Mouse (Mus musculus): ENCODE data around the gene Wdr62. TPM values are rescaled to one million over a fixed set of nuclear protein-coding genes. Genes with fewer than 3 reads are reported as not detected.

Gene Wdr62
- polyA plus RNA-seq, 1 experiment from 2014 or later = 7.5 TPM

DNA sequence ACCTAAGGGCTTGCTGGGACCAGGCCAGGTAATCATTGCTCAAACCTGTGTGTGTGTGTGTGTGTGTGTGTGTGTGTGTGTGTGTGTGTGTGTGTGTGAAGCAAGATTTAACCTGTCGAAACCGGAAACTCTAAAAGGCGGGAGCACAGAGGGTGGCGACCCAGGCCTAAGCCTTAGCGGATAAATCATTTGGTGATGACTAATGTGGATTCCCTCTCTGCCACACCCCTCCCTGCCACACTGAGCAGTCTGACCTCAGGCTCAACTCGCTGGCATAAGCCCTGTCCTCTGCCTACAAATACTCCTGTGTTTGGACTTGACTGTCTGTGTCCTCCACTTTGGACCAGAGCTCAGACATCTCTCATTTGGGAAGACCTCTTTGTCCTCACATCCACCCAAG lies 84.0 kb downstream of the Wdr62 start:
- Histone ChIP-seq H3K36me3 (ENCODE audit: control insufficient read depth, insufficient read depth) (peaks cover 9% of the 10 kb centered on the region), H3K27ac (ENCODE audit: low read length) (no peak overlapping the region), H3K9me3 (replicated peaks; ENCODE audit: control insufficient read depth, low read length) (no peaks in the 10 kb centered on the region), H3K4me3 (ENCODE audit: low read depth, low read length) (no peak overlapping the region), H3K27me3 (ENCODE audit: control insufficient read depth, insufficient read depth, low read depth, low read length) (no peaks in the 10 kb centered on the region), H3K4me2 (ENCODE audit: low read depth, low read length) (no peak overlapping the region), H3K4me1 (ENCODE audit: control insufficient read depth, low read depth, low read length) (peaks cover 26% of the 10 kb centered on the region), H3K9ac (ENCODE audit: low read depth, low read length) (no peak overlapping the region)
- WGBS (ENCODE audit: insufficient replicate concordance) = 61% methylated on average over 6 of the region's 6 CpGs
- no peak for ATAC-seq (ENCODE audit: low read depth)

DNA sequence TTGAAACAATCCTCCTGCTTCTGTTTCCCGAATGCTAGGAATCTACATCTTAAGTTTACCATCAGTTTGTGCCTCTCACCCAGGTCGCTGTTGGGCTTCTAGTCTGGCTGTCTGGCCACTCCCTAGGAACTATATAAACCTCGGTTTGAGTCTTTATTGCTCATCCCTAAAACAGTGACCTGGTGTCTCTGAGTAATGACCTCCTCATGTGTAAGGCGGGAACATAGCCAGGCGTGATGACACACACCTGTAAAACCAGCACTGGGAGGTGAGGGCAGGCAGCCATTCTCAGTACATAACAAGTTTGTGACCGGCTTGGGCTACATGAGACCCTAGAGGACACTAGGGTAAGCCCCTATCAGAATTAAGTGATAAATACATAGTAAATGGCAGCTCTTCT lies 84.8 kb downstream of the Wdr62 start:
- no peak for ATAC-seq (ENCODE audit: low read depth)
- Histone ChIP-seq H3K27ac (ENCODE audit: low read length) (no peak overlapping the region), H3K4me2 (ENCODE audit: low read depth, low read length) (peak overlapping the region; percentile 90), H3K9me3 (replicated peaks; ENCODE audit: control insufficient read depth, low read length) (no peaks in the 10 kb centered on the region), H3K4me3 (ENCODE audit: low read depth, low read length) (no peak overlapping the region; the same call in 1 of the 2 replicates), H3K36me3 (ENCODE audit: control insufficient read depth, insufficient read depth) (peaks cover 10% of the 10 kb centered on the region), H3K9ac (ENCODE audit: low read depth, low read length) (no peak overlapping the region), H3K4me1 (ENCODE audit: control insufficient read depth, low read depth, low read length) (peaks cover 26% of the 10 kb centered on the region), H3K27me3 (ENCODE audit: control insufficient read depth, insufficient read depth, low read depth, low read length) (no peaks in the 10 kb centered on the region)
- 60% methylated on average over 6 of the region's 6 CpGs for WGBS (ENCODE audit: insufficient replicate concordance)

DNA sequence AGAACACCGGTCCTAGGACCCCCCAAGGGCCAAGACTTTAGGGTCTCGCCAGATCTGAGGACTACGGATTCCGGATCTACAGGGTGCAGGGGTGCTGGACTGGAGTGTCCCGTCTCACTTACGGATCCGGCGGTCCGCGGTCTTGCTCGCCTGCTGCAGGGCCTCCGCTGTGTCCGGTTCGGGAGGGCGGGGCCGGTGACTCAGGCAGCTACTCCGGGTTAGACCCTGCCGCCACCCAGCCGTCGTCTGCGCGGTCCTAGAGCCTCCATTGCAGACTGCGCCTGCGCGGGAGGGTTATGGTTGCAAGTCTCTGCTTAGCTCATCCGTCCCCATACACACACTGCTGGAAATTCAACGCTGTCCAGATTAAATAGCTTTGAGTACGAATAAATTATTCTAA lies 85.3 kb downstream of the Wdr62 start:
- Histone ChIP-seq H3K9ac (ENCODE audit: low read depth, low read length) (peak overlapping the region; percentile 80), H3K27ac (ENCODE audit: low read length) (peak overlapping the region; percentile 91), H3K36me3 (ENCODE audit: control insufficient read depth, insufficient read depth) (peaks cover 12% of the 10 kb centered on the region), H3K4me3 (ENCODE audit: low read depth, low read length) (peak overlapping the region; percentile 79), H3K4me2 (ENCODE audit: low read depth, low read length) (peak overlapping the region; percentile 90), H3K27me3 (ENCODE audit: control insufficient read depth, insufficient read depth, low read depth, low read length) (no peaks in the 10 kb centered on the region), H3K9me3 (replicated peaks; ENCODE audit: control insufficient read depth, low read length) (no peaks in the 10 kb centered on the region), H3K4me1 (ENCODE audit: control insufficient read depth, low read depth, low read length) (peaks cover 26% of the 10 kb centered on the region)
- peak; percentile 90 for ATAC-seq (ENCODE audit: low read depth)
- 0% methylated on average over 28 of the region's 28 CpGs for WGBS (ENCODE audit: insufficient replicate concordance)

DNA sequence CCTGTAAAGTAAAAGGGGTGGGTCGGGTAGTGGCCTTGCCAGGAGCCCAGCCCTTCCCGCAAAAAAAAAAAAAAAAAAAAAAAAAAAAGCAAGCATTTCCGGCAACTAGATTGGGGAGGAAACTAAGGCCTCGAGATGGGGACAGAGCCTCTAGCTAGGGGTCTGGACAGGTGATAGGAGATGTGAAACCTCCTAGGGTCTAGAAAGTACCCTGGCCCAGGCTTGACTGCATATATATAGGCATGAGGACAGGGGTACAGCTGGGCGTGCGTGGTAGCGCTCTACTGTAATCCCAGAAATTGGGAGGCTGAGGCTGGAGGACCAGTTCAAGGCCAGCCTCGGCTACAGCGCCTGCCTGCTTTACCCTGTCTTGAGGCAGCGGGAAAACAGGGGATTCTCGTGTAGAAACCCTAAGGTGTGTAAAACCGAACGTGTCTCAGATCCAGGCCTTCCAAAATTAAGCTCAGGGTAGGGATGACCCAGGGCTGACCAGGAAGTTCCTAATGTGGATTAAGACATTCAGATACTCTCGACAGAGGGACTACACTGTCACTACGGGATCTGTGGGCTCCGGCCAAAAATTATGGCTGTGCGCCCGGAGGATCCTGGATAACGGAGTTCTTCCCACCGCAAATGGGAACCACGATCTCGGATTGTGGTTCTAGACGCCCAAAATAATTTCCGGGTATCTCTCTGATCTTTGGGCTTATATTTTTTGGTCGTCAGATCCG lies 86.0 kb downstream of the Wdr62 start:
- peak overlapping the region; percentile 80 for H3K9ac ChIP-seq (ENCODE audit: low read depth, low read length)
- H3K27ac ChIP-seq (ENCODE audit: low read length) = peak overlapping the region; percentile 91
- H3K4me1 ChIP-seq (ENCODE audit: control insufficient read depth, low read depth, low read length) = peaks cover 26% of the 10 kb centered on the region
- H3K36me3 ChIP-seq (ENCODE audit: control insufficient read depth, insufficient read depth) = peaks cover 12% of the 10 kb centered on the region
- 0% methylated on average over 26 of the region's 26 CpGs for WGBS (ENCODE audit: insufficient replicate concordance)
- H3K9me3 ChIP-seq (replicated peaks; ENCODE audit: control insufficient read depth, low read length) = no peaks in the 10 kb centered on the region
- ATAC-seq (ENCODE audit: low read depth) = peak; percentile 32
- H3K27me3 ChIP-seq (ENCODE audit: control insufficient read depth, insufficient read depth, low read depth, low read length) = no peaks in the 10 kb centered on the region
- peak overlapping the region; percentile 90 for H3K4me2 ChIP-seq (ENCODE audit: low read depth, low read length)
- H3K4me3 ChIP-seq (ENCODE audit: low read depth, low read length) = peak overlapping the region; percentile 79

DNA sequence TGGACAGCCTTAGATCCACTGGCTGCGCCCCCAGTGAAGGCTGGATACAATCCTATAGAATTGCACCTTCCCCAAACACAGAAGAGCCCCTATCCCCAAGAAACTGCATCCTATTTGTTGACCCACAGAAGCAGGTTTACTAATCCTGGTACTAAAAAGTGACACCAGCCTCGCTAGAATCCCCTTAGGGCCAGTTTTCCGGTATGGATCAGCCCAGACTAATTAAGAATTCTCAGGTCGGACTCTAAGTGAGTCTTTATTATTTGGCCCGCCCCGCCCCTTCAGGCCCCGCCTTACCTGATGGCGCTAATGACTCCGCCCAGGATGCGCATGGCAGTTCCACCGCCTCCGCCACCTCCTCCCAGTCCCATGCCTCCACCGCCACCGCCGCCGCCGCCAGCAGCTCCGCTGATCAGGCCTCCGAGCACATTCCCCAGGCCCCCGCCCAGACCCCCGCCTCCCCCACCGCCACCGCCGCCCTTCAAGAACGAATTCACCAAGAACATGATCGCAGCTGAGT lies 86.6 kb downstream of the Wdr62 start:
- peak overlapping the region; percentile 79 for H3K4me3 ChIP-seq (ENCODE audit: low read depth, low read length)
- peaks cover 12% of the 10 kb centered on the region for H3K36me3 ChIP-seq (ENCODE audit: control insufficient read depth, insufficient read depth)
- peak; percentile 82 for ATAC-seq (ENCODE audit: low read depth)
- H3K9ac ChIP-seq (ENCODE audit: low read depth, low read length) = peak overlapping the region; percentile 80
- H3K9me3 ChIP-seq (replicated peaks; ENCODE audit: control insufficient read depth, low read length) = no peaks in the 10 kb centered on the region
- H3K4me2 ChIP-seq (ENCODE audit: low read depth, low read length) = peak overlapping the region; percentile 90
- peak overlapping the region; percentile 91 for H3K27ac ChIP-seq (ENCODE audit: low read length)
- WGBS (ENCODE audit: insufficient replicate concordance) = 1% methylated on average over 25 of the region's 26 CpGs
- no peaks in the 10 kb centered on the region for H3K27me3 ChIP-seq (ENCODE audit: control insufficient read depth, insufficient read depth, low read depth, low read length)
- H3K4me1 ChIP-seq (ENCODE audit: control insufficient read depth, low read depth, low read length) = peaks cover 26% of the 10 kb centered on the region

DNA sequence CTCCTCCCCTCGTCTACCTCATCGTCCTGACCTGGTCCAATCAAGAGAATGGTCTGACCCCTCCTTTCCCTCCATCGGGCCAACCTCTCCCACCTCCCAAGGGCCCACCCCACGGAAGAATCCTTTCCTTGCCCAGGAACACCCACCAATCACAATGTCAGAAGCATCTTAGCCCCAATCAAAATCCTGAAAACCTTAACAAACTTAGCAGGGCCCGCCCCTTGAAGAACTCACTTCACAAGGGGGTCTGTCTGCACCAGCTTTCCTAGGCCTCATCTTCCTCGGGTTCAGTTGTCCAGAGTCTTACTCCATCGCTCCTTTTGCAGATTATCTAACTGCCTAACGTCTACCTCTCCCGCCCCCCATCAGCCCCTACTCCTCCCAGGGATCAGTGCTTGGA lies 87.2 kb downstream of the Wdr62 start:
- Histone ChIP-seq H3K9me3 (replicated peaks; ENCODE audit: control insufficient read depth, low read length) (no peaks in the 10 kb centered on the region), H3K27me3 (ENCODE audit: control insufficient read depth, insufficient read depth, low read depth, low read length) (no peaks in the 10 kb centered on the region), H3K4me3 (ENCODE audit: low read depth, low read length) (no peak overlapping the region; the same call in 1 of the 2 replicates), H3K4me2 (ENCODE audit: low read depth, low read length) (peak overlapping the region; percentile 90), H3K4me1 (ENCODE audit: control insufficient read depth, low read depth, low read length) (peaks cover 23% of the 10 kb centered on the region), H3K36me3 (ENCODE audit: control insufficient read depth, insufficient read depth) (peaks cover 12% of the 10 kb centered on the region), H3K9ac (ENCODE audit: low read depth, low read length) (peak overlapping the region; percentile 38), H3K27ac (ENCODE audit: low read length) (no peak overlapping the region; the same call in 1 of the 2 replicates)
- ATAC-seq (ENCODE audit: low read depth) = no peak
- WGBS (ENCODE audit: insufficient replicate concordance) = 60% methylated on average over 9 of the region's 9 CpGs

DNA sequence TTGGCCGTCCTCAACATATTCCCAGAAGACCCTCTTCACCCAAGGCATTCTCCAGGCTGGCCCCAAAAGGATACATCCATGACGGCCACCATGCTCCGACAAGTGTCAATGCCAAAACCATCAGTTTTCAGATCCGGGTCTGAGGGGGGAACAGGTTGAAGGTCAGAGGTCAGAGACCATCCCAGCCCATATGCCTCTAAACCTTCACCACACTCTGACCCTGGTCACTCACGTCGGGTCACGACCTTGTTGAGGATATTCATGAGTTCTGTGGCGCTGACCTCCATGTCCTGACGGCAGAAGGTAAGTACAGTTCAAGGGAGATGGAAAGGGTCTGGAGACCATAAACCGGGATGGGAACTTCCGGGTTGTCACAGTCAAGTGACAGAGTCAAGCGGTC lies 88.1 kb downstream of the Wdr62 start:
- WGBS (ENCODE audit: insufficient replicate concordance) = 87% methylated on average over 12 of the region's 12 CpGs
- H3K9ac ChIP-seq (ENCODE audit: low read depth, low read length) = no peak overlapping the region
- no peak overlapping the region for H3K4me2 ChIP-seq (ENCODE audit: low read depth, low read length)
- no peak overlapping the region for H3K4me3 ChIP-seq (ENCODE audit: low read depth, low read length)
- H3K27ac ChIP-seq (ENCODE audit: low read length) = no peak overlapping the region
- no peaks in the 10 kb centered on the region for H3K9me3 ChIP-seq (replicated peaks; ENCODE audit: control insufficient read depth, low read length)
- H3K36me3 ChIP-seq (ENCODE audit: control insufficient read depth, insufficient read depth) = peaks cover 18% of the 10 kb centered on the region
- no peaks in the 10 kb centered on the region for H3K27me3 ChIP-seq (ENCODE audit: control insufficient read depth, insufficient read depth, low read depth, low read length)
- H3K4me1 ChIP-seq (ENCODE audit: control insufficient read depth, low read depth, low read length) = peaks cover 23% of the 10 kb centered on the region
- no peak for ATAC-seq (ENCODE audit: low read depth)

Other genes with a start within 250 kb of the Wdr62 start
- gene Zfp14, start 229.0 kb downstream of the Wdr62 start, polyA plus RNA-seq (2015; fragmentation: Nextera tagmentation; extraction: Ambion mirVana) = 0.28 and 0.34 TPM in 2 replicates
- gene Zfp82, start 207.5 kb downstream of the Wdr62 start, polyA plus RNA-seq (2015; fragmentation: Nextera tagmentation; extraction: Ambion mirVana) = 1.2 TPM in 2 replicates
- not detected in 2 replicates for gene Gm26920, start 190.0 kb downstream of the Wdr62 start, polyA plus RNA-seq (2015; fragmentation: Nextera tagmentation; extraction: Ambion mirVana)
- gene Zfp566, start 189.9 kb downstream of the Wdr62 start, polyA plus RNA-seq (2015; fragmentation: Nextera tagmentation; extraction: Ambion mirVana) = 1.0 and 1.4 TPM in 2 replicates
- 14.4 and 14.7 TPM in 2 replicates for gene Zfp260, start 185.6 kb downstream of the Wdr62 start, polyA plus RNA-seq (2015; fragmentation: Nextera tagmentation; extraction: Ambion mirVana)
- 1.0 and 1.4 TPM in 2 replicates for gene Zfp382, start 158.5 kb downstream of the Wdr62 start, polyA plus RNA-seq (2015; fragmentation: Nextera tagmentation; extraction: Ambion mirVana)
- gene Zfp146, start 110.7 kb downstream of the Wdr62 start, polyA plus RNA-seq (2015; fragmentation: Nextera tagmentation; extraction: Ambion mirVana) = 3.7 TPM in 2 replicates
- 6.6 and 9.1 TPM in 2 replicates for gene Cox7a1, start 96.3 kb downstream of the Wdr62 start, polyA plus RNA-seq (2015; fragmentation: Nextera tagmentation; extraction: Ambion mirVana)
- gene Capns1, start 81.6 kb downstream of the Wdr62 start, polyA plus RNA-seq (2015; fragmentation: Nextera tagmentation; extraction: Ambion mirVana) = 29.6 and 30.7 TPM in 2 replicates
- 36.5 and 39.4 TPM in 2 replicates for gene Polr2i, start 48.5 kb downstream of the Wdr62 start, polyA plus RNA-seq (2015; fragmentation: Nextera tagmentation; extraction: Ambion mirVana)
- 34.4 and 37.8 TPM in 2 replicates for gene Tbcb, start 48.1 kb downstream of the Wdr62 start, polyA plus RNA-seq (2015; fragmentation: Nextera tagmentation; extraction: Ambion mirVana)
- gene Ovol3, start 44.7 kb downstream of the Wdr62 start, polyA plus RNA-seq (2015; fragmentation: Nextera tagmentation; extraction: Ambion mirVana) = not detected in 2 replicates
- gene Thap8, start 325 bp downstream of the Wdr62 start, polyA plus RNA-seq (2015; fragmentation: Nextera tagmentation; extraction: Ambion mirVana) = 0.11 and 0.19 TPM in 2 replicates
- 0.50 and 0.90 TPM in 2 replicates for gene Clip3, start 11.3 kb upstream of the Wdr62 start, polyA plus RNA-seq (2015; fragmentation: Nextera tagmentation; extraction: Ambion mirVana)
- 15.8 and 18.0 TPM in 2 replicates for gene Alkbh6, start 28.3 kb upstream of the Wdr62 start, polyA plus RNA-seq (2015; fragmentation: Nextera tagmentation; extraction: Ambion mirVana)
- 17.0 and 22.4 TPM in 2 replicates for gene Syne4, start 34.4 kb upstream of the Wdr62 start, polyA plus RNA-seq (2015; fragmentation: Nextera tagmentation; extraction: Ambion mirVana)
- 0.30 and 0.88 TPM in 2 replicates for gene E130208F15Rik, start 41.3 kb upstream of the Wdr62 start, polyA plus RNA-seq (2015; fragmentation: Nextera tagmentation; extraction: Ambion mirVana)
- gene Sdhaf1, start 43.5 kb upstream of the Wdr62 start, polyA plus RNA-seq (2015; fragmentation: Nextera tagmentation; extraction: Ambion mirVana) = 4.3 and 4.6 TPM in 2 replicates
- gene Lrfn3, start 82.4 kb upstream of the Wdr62 start, polyA plus RNA-seq (2015; fragmentation: Nextera tagmentation; extraction: Ambion mirVana) = 2.0 and 2.1 TPM in 2 replicates
- gene Tyrobp, start 133.3 kb upstream of the Wdr62 start, polyA plus RNA-seq (2015; fragmentation: Nextera tagmentation; extraction: Ambion mirVana) = 150 and 154 TPM in 2 replicates
- gene Hcst, start 139.4 kb upstream of the Wdr62 start, polyA plus RNA-seq (2015; fragmentation: Nextera tagmentation; extraction: Ambion mirVana) = 7.2 and 7.8 TPM in 2 replicates
- gene Nfkbid, start 141.3 kb upstream of the Wdr62 start, polyA plus RNA-seq (2015; fragmentation: Nextera tagmentation; extraction: Ambion mirVana) = 1.4 and 1.7 TPM in 2 replicates
- 4.2 and 4.4 TPM in 2 replicates for gene Aplp1, start 165.1 kb upstream of the Wdr62 start, polyA plus RNA-seq (2015; fragmentation: Nextera tagmentation; extraction: Ambion mirVana)
- gene Kirrel2, start 177.3 kb upstream of the Wdr62 start, polyA plus RNA-seq (2015; fragmentation: Nextera tagmentation; extraction: Ambion mirVana) = 0.12 and 0.23 TPM in 2 replicates
- gene Nphs1, start 177.9 kb upstream of the Wdr62 start, polyA plus RNA-seq (2015; fragmentation: Nextera tagmentation; extraction: Ambion mirVana) = 0.09 and 0.19 TPM in 2 replicates
- gene Prodh2, start 213.2 kb upstream of the Wdr62 start, polyA plus RNA-seq (2015; fragmentation: Nextera tagmentation; extraction: Ambion mirVana) = 79.3 and 85.2 TPM in 2 replicates